Mouse (Mus musculus): Measurements from ENCODE around the gene Ttyh2.

- no peak for TF ChIP-seq FLI1 (IDR thresholded peaks at IDR 0.05; ENCODE audit: low read length)
- TF ChIP-seq GATA1 (IDR thresholded peaks at IDR 0.05; ENCODE audit: borderline replicate concordance, low read length): no peak
Measured at GRCm38 (mm10) chr11:114632266-114632665, 43.0 kb upstream of the Ttyh2 start.

Measured in megakaryocyte, embryonic 14.5 days (primary cell).